Mouse (Mus musculus): ENCODE measurements around the gene C130074G19Rik.

C130074G19Rik gene

DNA sequence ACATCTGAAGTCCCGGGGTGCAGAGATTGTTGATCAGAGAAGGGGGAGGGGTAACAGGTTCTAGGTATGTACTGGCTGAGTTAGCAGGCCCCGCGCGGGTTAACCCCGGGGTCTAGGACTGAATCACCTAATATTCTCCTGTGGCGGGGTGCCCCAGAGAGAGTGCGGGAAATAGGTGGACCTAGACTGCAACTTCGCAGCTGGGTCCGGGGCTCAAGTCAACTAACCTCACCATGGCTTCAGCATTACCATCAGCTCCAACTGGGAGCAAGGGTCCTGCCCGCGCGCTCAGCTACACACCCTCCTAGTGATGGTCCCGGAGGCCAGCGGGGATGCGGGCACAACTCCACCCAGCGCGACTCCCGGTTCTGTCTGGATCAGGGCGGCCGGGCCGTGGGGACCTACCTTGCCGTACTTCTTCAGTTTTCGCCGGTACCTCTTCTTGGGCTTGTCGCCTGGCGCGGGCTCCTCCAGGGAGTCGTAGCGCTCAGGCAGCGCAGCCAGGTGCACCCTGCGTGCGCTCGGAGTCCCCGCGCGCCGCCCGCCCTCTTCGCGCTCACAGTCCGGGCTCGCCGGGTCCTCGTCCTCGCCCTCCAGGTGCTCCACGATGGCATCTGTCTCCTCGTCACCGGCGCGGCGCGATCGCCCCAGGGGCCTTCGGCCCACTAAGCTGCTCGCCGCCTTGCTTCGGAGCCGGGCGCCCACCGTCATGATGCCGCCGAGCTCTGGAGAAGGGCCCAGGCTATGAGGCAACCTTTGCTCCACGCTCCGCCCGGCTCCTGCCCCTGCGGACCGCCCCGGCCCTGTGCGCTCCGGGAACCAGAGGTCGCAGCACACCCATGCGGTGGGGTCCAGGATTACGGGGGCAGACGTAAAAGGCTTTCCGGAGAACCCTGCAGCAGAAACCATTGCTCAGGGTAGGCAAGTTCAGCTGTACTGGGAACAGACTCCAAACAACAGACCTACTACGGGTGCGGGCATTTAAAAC lies at the start of gene C130074G19Rik:
Gene C130074G19Rik, minus strand, starts transcription at position 938 of the 988 bp plus-strand sequence.
- in situ Hi-C loops (cut with MboI, MseI), result no loop called here

DNA sequence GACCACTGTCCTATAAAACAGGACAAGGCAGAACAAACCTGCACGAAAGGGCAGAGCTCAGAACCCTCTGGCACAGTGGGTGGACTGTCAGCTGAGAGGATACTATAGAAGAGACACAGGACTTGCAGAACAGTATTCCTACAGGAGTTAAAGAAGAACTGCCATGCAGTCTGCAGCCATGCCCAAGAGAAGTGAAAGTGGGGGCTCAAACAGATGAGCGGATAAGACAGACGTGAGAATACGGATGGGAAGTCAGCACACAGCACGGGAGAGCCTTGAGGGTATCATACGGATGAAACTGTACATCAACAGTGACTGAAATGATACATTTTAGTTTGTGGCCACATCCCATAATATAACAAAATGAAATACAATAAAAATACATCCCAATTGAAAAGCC lies 48.1 kb upstream of the C130074G19Rik start:
- in situ Hi-C loops (cut with MboI, MseI), result no loop called here

DNA sequence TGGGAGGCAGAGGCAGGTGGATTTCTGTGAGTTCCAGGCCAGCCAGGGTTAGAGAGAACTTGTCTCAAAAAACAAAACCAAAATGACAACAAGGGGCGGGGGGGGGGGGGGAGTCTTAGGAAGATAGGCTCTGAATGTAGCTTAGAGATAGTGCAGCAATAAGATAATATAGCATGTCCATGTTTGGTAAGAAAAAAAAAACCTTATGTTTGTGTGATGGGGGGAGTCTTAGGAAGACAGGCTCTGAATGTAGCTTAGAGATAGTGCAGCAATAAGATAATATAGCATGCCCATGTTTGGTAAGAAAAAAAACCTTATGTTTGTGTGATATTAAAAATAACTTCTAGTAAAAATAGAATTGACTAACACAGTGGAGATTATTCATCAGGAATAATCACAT lies 45.4 kb upstream of the C130074G19Rik start:
- in situ Hi-C loops (cut with MboI, MseI), result no loop called here

DNA sequence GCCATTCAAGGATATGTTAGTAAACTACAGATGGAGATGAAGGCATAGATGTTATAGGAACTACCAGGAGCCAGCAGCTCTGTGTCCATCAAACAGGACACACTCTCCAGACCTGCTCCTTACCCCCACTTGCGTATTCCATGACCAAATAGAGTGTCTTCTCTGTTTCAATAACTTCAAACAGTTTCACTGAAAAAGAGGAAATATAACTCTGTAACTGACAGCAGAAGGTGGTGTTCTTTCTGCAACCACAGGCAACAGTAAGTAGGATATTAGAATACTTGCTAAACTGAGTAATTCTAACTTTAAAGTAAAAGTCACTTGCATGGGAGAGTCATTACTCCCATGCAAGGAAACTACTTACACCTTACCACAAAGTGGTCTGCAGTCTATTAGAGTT lies 44.9 kb upstream of the C130074G19Rik start:
- in situ Hi-C loops (cut with MboI, MseI), result no loop called here

DNA sequence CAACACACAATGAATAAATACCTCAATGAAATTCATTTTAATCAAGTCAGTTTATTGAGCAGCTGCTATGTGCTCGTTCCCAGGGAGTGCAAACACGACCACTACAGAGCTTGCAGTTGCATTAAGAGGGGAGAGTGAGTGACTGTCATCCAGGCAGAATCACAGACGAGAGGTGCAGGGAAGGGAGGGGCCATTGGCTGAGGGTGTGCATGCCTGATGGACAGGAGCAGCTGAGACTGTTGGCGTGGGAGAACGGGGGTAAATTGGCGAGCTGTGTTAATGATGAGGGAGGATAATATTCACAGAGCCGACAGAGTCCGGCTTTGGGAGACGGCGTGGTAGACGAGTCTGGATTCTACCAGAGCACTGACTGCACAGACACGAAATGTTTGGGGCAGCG lies 39.8 kb upstream of the C130074G19Rik start:
- in situ Hi-C loops (cut with MboI, MseI), result no loop called here

DNA sequence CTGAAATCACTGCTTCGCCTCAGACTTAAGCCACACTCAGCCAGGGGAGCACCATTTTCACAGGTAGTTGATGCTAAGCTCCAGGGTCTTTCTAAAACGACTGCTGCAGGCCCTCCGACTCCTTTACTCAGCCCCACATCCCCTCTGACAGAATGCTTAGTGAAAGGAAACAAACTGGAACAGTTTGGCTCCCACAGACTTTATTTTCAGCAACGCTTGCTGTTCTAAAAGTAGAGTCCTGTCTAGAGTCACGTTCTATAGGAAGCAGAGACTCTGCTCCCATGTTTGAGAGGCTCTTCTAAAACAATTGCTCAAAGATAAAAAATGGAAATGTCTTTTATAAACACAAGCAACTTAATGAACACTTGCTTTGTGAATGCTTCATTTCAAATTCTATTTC lies 37.0 kb upstream of the C130074G19Rik start:
- in situ Hi-C loops (cut with MboI, MseI), result no loop called here

DNA sequence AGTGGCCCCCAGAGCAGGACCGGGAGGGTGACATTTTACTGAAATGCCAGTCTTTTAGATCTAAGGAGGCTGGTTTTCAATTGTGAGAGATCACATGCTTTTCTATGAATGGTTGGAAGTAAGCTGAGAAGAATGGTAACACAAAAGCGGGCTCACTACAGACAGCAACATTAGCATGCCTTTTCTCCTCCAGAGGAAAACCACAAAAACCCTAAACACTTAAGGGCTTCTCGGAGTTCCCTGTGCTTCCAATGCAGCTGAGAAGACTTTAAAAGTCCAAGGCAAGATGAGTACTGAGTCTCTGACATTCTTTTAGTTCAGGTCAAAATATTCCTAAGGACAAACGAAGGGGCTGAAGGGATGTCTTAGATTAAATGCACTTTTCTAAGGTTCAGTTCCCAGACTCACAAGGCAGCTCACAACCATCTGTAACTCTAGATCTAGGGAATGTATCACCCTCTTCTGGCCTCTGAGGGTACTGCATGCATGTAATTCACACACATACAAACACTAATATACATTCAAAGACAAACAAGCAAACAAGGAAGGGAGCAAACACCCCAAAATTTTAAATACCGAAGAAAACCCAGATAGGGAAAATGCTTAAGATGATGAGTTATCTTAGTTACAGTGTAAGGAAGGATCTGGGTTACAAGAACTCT lies 35.3 kb upstream of the C130074G19Rik start:
- in situ Hi-C loops (cut with MboI, MseI), result no loop called here

DNA sequence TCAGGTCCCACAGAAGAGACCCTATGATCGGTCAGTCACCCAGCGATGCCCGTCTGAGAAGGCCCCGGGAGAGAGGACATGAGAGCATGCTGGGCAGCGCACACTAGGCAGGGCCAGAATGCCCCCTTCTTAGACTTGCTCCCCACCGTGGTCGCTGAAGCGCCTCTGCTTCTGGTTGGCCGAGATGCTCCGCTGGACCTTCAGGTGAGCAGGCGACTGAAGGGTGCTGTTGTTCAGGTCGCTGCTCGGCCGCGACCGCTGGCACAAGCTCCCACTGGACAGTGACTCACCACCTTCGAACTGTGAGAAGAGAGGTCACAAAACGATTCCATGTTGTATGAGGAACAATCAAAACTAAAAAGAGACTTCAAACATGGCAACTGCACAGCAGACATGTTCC lies 29.3 kb upstream of the C130074G19Rik start:
- in situ Hi-C loops (cut with MboI, MseI), result no loop called here

DNA sequence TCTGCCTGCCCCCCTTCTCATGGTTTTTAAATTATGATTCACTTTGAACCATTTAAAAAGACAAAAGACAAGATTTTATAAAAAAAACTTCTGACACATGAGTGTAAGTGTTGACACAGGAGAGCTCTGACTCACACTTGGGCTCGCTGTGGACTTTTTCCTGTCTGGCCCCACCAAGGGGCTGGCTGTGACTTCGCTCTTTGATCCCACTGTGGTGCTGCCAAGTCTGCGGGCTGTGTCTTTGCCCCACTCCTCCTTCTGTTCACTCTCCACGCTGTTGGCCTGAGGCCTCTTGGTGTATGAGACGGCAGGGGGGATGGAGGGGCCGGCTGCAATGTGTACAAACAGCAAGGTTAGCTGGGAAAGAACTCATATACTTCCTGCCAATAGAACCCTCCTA lies 28.8 kb upstream of the C130074G19Rik start:
- in situ Hi-C loops (cut with MboI, MseI), result no loop called here

DNA sequence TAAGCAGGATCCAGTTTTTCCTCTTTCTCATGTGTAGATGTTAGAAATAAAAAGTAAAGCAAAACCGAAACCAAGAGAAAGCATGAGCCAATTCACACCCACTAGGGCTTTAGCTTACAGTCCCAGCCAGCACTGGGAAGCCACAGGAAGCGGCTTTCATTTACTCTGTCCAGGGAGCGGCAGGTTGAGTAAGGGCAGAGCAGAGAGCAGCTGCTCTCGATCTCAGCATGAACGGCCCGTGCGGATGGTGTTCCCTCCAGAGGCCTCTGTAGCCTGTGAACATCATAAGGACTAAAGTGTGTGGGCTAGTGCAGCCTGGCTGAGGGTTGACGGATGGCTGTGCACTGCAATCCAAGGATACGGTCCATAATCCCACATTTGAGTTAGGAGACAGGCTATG lies 25.5 kb upstream of the C130074G19Rik start:
- in situ Hi-C loops (cut with MboI, MseI), result no loop called here

DNA sequence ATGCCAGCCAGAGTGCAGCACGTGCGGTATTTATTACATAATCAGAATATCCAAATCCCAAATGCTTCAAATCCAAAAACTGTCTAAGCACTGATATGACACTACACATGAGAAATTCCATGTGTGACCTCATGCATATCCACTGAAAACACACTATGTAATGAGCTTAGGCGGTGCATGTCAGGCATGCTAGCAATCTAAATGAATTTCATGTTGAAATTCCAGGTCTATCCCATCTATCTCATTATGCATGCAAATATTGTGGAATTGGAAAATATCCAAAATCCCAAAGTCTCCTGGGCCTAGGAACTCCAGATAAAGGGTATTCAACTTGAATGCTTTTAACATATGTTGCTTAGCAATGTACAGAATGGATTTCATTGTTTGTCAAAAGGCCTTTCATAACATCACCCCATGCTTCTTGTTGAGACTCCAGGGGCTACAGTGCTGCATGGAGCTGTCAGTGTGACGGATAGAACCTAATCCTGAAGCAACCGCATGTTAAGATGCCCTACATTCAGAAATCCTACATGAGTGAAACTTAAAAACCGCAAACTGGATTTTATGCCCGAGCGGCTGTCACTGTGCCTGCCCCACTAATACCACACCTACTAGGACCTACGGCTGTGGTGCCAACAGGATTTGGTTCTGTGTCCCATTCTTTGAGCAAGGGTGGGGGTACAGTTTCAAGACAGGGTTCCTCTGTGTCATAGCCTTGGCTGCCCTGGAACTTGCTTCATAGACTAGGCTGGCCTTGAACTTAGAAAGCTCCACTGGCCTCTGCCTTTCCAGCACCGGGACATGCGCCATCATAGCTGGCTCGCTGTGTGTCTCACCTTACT lies 23.1 kb upstream of the C130074G19Rik start:
- in situ Hi-C loops (cut with MboI, MseI), result no loop called here

DNA sequence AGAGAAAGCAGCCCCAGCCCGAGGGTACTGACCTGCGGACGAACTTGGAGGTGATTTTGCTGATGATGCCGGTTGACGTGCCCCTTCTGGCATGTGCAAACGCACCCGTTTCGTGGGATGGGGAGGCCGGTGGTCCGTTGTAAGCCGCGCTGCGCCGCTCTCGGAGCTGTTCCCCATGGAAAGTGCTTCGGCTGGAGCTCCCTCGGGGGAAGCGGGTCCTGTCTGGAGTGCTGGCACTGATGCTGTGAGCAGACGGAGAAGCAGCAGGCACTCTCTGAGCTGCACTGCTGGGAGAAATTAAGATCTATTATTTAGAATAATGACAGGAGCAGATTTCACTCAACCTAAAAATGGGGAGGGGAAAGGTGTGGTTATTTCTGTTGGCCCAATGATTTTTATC lies 22.4 kb upstream of the C130074G19Rik start:
- in situ Hi-C loops (cut with MboI, MseI), result no loop called here

DNA sequence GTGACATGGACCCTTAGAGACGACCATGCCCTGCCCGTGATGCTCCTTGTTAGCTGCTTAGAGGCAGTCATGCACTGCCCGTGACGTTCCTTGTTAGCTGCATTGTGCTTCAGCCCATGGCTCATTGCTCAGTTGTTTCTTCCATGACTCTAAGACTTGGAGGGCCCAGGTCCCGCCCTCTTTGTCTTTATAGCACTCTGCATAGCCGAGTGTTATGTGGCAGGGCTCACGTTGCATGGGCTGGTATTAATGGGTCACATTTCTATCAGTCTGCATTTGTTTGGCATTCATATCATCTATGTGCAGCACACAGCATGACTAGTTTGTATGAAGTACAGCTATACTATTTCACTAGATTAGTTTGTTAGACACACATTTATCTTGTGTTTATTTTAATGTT lies 20.7 kb upstream of the C130074G19Rik start:
- in situ Hi-C loops (cut with MboI, MseI), result no loop called here

DNA sequence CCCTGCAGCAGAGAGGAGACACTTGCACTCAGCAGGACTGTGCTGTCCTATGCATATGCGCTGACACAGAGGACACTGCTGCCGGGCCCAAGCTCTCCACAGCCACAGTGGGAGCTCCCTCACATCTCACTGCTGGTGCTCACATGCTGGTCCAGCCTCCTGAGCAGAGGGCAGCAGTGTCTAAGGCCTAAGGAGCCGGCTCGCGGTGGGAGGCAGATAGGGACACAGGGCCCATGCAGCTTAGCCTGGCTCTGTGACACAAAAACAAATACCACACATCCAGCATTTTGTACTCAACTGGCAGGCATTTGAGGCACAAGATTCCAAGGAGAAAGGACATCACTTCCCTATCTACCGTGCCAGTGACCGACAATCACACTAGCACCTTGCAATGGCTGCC lies 19.9 kb upstream of the C130074G19Rik start:
- in situ Hi-C loops (cut with MboI, MseI), result no loop called here

DNA sequence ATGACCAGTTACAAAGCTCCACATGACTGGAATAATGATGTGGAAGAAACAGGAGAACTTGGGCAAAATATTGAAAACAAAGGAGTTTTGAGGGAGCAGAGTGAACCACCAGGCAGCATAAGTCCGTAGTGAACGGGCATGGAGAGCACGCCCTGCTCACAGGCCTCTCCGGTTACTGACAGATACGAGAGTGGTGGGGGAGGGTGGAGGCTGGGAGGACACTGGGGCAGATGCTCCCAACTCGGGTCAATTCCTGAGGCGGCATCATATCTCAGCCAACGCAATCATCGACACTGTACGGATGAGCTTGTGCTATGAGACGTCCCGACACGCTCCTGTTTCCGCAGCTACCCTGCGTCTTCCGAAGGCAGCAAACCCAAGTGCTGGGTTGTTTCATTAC lies 14.3 kb upstream of the C130074G19Rik start:
- in situ Hi-C loops (cut with MboI, MseI), result no loop called here

DNA sequence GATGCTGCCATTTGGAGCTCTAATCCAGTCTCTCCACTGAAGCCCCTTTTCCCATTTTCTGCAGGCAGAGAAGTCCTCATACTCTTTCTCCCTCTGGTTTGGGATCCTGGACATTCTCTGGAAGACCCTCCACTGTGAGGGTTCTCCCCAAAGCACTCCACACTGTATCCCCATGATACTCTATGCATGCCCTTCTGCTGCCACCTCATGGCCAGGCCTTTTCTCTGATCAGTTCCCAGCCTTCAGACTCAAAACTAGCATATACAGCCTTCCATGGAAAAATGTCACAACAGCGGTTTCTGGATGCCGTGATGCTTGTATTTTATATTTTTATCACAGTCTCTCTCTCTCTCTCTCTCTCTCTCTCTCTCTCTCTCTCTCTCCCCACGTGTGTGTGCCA lies 9.0 kb upstream of the C130074G19Rik start:
- in situ Hi-C loops (cut with MboI, MseI), result no loop called here

DNA sequence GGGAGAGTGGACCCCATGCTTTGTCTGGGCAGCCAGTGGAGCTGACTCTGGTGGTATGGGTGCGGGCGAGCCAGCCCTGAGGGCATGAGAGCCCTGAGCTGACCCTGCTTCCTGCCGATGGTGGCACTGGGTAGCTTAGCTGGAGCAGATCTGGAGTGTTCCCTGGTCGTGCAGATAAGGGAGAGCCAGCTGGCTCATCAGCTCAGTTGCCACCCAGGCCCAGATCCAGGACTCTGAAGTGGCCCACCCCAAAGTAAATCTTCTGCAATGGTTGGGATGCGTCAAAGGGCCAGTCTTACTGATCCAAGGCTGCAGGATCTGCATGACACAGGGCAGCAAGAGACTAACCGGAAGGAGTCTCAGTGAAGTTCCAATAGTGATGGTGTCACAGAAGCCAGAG lies 6.4 kb upstream of the C130074G19Rik start:
- in situ Hi-C loops (cut with MboI, MseI), result no loop called here

DNA sequence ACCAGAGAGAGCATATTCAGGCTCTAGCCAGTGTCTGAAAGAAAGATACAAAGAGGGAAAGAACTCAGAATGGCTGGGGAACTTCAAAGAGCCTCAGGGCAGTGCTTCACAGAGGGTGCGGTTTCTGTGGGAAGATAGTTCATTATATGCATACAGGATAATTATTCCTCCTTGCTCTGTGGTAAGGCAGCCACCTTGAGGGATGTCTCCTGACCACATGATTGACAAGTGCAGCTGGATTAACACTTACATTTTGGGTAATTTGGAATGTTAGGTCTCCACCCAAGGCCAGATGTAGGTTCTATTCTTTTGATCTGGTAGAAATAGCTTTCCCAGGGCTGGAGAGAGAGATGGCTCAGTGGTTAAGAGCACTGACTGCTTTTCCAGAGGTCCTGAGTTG lies 3.1 kb upstream of the C130074G19Rik start:
- in situ Hi-C loops (cut with MboI, MseI), result no loop called here

DNA sequence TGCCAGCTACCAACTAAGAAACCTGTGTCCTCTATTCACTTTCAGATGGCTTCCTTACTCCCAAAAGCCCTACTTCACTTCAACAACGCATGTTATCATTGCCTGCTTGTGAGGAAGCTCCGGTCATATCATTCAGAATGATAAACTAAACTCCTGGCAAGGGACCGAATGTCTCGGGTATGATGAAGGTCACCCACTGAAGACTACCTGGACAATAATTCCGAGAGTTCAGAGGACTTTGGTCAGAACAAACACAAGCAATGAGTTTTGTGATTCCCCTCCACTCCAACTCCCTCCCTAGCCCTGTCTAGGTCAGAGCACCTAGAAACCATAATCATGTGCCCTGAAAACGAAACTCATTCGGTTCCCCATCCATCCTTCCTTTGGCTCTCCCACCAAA lies 1.2 kb downstream of the C130074G19Rik start:
- in situ Hi-C loops (cut with MboI, MseI), result no loop called here

DNA sequence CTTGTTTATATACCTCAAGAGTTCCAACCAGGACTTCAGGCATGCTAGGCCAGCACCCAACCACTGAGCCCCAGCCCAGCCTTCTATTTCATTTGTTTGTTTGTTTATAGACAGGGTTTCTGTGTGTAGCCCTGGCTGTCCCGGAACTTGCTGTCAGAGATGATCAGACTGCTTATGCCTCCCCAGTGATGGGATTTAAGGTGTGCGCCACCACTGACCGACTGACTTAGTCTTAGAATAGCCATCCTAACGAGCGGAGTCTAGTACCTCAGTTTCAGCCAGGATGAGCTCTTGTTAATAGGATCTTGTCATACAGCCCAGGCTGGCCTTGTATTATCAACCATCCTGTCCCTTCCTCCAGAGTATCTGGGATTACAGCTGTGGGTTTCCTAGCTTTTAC lies 1.8 kb downstream of the C130074G19Rik start:
- in situ Hi-C loops (cut with MboI, MseI), result no loop called here

DNA sequence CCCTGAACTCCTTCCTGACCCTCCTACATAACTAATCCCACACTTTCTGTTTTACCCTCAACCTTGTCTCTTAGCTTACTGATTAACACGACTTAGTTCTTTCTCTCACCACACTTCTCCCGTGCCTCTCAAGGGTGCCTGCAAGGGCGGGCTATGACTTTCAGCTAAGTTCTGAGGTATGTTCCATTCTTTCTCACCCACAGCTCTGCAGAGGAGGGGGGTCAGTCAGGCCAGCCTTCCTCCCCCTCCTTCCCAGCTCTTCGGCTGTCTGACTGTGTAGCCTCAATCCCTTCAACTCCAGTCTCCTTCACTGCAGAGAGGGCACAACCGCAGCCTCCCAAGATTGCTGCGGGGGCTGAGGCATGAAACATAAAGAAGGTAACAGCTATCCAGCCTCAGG lies 4.2 kb downstream of the C130074G19Rik start:
- in situ Hi-C loops (cut with MboI, MseI), result no loop called here

DNA sequence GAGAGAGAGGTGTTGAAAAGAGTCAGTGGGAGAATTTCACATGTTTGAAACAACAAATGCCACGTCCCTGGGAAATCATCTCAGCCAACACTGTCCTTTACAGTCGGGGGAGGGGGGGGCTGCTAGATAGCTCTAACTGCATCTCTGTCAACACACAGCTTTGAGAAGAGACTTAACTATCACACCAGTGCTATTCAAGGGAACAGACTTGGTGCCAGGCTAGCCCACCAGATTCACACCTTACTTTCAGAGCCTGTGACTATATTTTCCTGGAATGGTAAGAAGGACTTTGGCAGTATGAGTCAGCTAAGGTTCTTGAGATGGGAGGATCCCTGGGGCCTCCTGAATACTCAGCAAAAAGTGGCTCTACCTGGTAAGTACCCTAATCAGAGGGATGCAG lies 5.7 kb downstream of the C130074G19Rik start:
- in situ Hi-C loops (cut with MboI, MseI), result no loop called here
